Mouse (Mus musculus): Measurements from ENCODE around the gene Cfap43. TPM values are rescaled to one million over a fixed set of nuclear protein-coding genes. Genes with fewer than 3 reads are reported as not detected.

Cfap43 gene
- total RNA-seq, 2 experiments from 2014 or later: 1.2 to 1.7 TPM

DNA sequence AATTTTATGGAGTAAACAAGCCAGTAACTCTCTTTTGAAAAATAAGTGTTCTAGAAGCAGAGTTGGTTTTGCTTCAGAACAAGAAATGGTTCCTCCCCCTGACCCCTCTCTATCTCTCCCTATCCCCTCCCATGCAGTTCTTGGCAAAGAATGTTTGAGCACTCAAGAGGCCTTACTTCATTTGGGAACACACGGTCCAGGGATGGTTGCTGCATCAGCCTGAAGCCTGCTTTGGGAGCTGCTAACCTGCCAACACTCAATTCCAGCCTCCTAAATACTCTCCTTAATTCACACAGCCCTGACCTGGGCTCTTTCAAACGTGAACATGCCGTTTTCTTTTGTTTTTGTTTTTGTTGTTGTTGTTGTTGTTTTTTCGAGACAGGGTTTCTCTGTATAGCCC is 194.2 kb downstream of the Cfap43 start:
- intact Hi-C loops (cut with DNase I): no loop called here

GRCm38 (mm10) chr19:47722471-47722870 is 196.6 kb downstream of the Cfap43 start:
- DNase-seq: no peak
- intact Hi-C loops (cut with DNase I): no loop called here

More for the DNA sequence above, 194.2 kb downstream of the Cfap43 start:
- no peak for DNase-seq

GRCm38 (mm10) chr19:47719147-47719546 is 199.9 kb downstream of the Cfap43 start:
- intact Hi-C loops (cut with DNase I): no loop called here
- DNase-seq: no peak

GRCm38 (mm10) chr19:47716144-47716543 is 202.9 kb downstream of the Cfap43 start:
- DNase-seq: no peak
- intact Hi-C loops (cut with DNase I): no loop called here

- intact Hi-C loops (cut with DNase I): no loop called here
- DNase-seq: no peak
These were observed 205.6 kb downstream of the Cfap43 start for GRCm38 (mm10) chr19:47713457-47713856.

GRCm38 (mm10) chr19:47710376-47710775 is 208.7 kb downstream of the Cfap43 start:
- intact Hi-C loops (cut with DNase I): no loop called here
- DNase-seq: no peak

DNA sequence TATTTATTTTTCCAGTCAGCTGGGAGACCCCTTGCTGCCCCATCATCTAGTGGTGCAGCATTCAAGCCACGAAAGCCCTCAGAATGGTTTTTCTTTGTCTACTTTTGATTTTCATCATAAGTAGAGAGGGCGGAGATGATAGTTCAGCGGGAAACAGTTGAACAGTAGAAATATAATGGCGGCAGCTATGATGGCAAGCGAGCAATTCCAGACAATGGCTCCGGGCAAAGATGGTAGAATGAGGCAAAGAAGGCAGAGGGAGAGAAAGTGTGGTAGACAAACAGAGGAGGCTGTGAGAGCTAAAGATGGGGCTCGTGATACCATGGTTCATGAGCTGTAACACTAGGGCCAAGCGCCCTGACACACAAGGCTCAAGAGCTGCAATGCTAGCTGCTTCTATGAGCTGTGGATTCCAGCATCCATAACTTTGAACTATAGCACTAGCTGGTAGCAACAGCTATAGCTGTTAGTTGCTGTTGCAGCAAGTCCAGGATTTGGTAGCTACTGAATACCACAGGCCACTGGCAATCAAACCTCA is 213.2 kb downstream of the Cfap43 start:
- no peak for DNase-seq
- intact Hi-C loops (cut with DNase I): no loop called here

DNA sequence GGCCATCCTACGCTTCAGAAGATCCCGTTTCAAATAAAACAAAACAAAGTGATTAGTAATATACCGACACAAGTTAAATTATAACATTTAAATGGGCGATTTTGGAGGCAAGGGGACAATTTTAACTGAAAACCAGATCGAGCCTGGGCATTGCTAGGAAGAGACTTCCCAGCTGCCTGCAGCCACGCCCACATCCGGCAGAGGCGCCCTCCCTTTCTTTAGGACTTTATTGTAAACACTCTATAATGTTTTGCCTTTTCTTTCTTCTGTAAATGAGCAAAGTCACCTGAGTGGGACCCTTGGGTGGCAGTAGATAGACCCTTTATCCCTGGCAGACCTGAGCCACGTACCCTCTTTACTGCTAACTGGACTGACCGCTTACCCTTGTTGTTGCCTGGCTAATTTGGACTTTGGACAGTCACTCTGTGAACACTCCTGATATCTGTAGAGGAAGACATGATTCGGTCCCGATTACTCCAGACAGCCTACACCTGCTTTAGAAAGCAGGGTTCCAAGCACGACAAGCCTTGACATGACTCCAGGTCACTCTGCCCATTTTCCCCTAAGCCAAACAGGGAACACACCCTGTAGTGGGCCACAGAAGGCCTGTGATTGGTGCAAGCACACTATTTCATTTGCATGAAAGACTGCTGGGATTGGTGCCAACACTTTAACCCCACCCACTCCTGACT is 213.9 kb downstream of the Cfap43 start:
- DNase-seq: no peak
- intact Hi-C loops (cut with DNase I): no loop called here

DNA sequence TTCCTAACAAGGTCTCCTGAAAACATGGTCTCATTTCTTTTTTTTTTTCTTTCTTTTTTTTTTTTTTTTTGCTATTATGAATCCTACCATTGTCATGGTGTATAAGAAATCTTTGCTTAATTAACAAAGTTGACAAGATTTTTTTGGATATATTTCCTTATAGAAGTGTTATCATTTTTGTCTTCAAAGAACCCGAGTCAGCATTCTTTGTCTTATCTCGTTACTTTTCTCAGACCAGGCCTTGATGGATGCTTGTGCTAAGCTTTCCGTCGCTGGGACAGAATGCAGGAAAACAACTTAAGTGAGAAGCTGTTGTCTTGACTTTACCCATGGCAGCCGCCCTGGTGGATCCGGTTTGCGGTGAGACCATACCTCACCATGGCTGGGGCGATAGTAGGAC is 218.6 kb downstream of the Cfap43 start:
- DNase-seq: no peak
- intact Hi-C loops (cut with DNase I): no loop called here

DNA sequence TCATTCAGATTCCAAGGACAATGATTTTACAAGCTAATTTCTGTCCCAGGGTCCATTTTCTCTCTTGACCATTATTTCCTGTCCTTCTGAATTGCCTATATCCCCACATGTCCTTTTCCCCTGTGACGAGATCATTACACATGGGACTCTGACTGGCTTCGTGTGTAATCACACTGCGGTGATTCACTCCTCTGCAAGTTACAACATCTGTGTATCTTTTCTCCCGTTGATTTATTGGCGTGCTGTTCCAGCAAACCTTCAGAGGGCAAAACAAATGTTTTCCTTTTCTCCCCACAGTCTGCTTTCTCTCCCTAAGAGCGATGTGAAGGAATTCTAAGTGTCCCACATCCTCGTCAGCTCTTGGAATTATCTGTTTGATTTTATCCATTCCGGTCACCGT is 219.3 kb downstream of the Cfap43 start:
- DNase-seq: no peak
- intact Hi-C loops (cut with DNase I): no loop called here

GRCm38 (mm10) chr19:47698266-47698665 is 220.8 kb downstream of the Cfap43 start:
- no peak for DNase-seq
- intact Hi-C loops (cut with DNase I): no loop called here

DNA sequence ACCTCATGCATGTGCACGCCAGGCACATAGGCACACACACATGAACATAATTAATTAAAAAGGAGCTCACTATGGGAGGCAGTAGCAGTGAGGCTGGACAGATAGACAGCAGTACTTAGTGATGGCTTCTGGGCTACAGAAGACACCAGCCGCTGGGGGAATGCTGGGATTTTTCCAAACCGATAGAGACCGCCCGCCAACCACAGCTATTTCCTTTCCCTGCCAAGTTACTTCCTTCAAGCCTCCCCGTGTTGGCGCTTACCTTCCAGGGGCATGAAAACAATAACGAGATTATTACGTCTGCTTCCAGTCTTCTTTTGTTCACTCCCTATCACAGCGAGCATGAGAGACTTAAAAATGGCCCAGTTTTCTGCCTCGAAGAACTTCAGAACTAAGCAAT is 222.0 kb downstream of the Cfap43 start:
- no peak for DNase-seq
- intact Hi-C loops (cut with DNase I): no loop called here

GRCm38 (mm10) chr19:47696411-47696810 is 222.7 kb downstream of the Cfap43 start:
- intact Hi-C loops (cut with DNase I): no loop called here
- DNase-seq: no peak

DNA sequence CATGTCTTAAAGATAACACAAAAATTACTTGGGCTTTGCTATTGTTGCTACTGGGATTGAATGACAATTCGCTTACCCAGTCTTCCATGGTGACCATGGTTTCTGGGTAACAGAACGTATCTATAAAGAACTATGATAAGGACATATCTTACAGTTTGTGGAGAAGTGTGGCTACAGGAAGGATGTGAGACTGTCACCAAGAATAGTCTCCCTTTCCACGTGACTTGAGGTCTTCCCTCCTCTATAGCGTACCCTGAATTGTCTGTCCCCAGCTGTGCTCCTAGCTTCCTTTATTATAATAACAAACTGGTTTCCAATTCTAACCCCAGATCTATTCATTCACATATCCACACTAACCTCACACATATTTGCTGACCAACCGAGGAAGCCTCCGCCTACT is 223.4 kb downstream of the Cfap43 start:
- DNase-seq: no peak
- intact Hi-C loops (cut with DNase I): no loop called here

- no peak for DNase-seq
- intact Hi-C loops (cut with DNase I): no loop called here
These were observed 227.1 kb downstream of the Cfap43 start, which contains the start of gene Col17a1 for GRCm38 (mm10) chr19:47691994-47692393. TSS of gene Col17a1 (minus strand) at chr19:47692094.

DNA sequence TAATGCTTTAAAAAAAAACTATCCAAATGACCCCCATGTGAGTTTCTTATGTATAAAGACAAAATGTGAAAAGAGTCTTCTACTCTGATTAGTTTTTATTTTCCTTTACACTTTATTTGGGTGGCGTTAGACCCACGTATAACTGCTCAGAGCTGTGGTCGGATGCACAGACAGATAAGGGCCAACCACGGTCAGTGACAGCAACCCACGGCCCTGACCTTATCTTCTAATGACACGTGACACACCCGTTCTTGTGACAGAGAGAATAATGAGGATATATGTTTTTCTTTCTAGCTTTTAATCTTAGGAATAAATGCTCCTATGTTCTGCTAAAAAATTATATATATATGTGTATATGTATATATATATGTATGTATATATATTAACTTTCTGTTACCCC is 229.5 kb downstream of the Cfap43 start:
- intact Hi-C loops (cut with DNase I): no loop called here
- no peak for DNase-seq

Small RNA genes lying within 50 kb of the gene (microRNA-seq; reads per million reads assigned to microRNA genes)
- gene Gm22240: not detected
- gene Mir8090: not detected

Other genes with a start within 250 kb of the Cfap43 start
- gene Col17a1, start 227.2 kb downstream of the Cfap43 start, total RNA-seq (2021): under 1 TPM; 0.18 to 0.48 TPM
- 100 to 1,000 TPM; 121 to 129 TPM for gene Sfr1, start 187.6 kb downstream of the Cfap43 start, total RNA-seq (2021)
- gene Gsto1, start 64.3 kb downstream of the Cfap43 start, total RNA-seq (2021): 10 to 100 TPM; 88.3 to 91.0 TPM
- under 1 TPM; 0.78 to 0.93 TPM for gene Gsto2, start 53.8 kb downstream of the Cfap43 start, total RNA-seq (2021)
- 1 to 10 TPM; 2.3 to 2.8 TPM for gene Itprip, start within 50 bp of the Cfap43 start, total RNA-seq (2021)
- gene Cfap58, start 18.4 kb upstream of the Cfap43 start, total RNA-seq (2021): under 1 TPM; 0.36 to 0.77 TPM

All from left cerebral cortex, postnatal 4 days (tissue).